Mouse (Mus musculus) limb, embryonic 14.5 days (tissue): ENCODE data around the gene Mecp2. TPM values are rescaled to one million over a fixed set of nuclear protein-coding genes. Genes with fewer than 3 reads are reported as not detected.

ENCODE experiments used
- ATAC-seq: fragments of 200-750 bp; cut with Nextera tagmentation; 2 replicates; pipeline ENCODE4 v1.8.0; 2017; ENCODE audit warnings: low read depth, moderate number of reproducible peaks, moderate TSS enrichment; ENCODE audit not compliant: low FRiP score
- DNase-seq: peaks from one replicate; pipeline ENCODE4 v3.0.0-alpha.2; 2015; ENCODE audit warnings: low spot score
- H3K27ac ChIP-seq: fragments of 300-500 bp; sonication (generic); replicated peaks from 2 replicates; pipeline ENCODE4 v1.5.1; 2014; ENCODE audit warnings: low read depth, mild to moderate bottlenecking, low read length, moderate library complexity, mixed read lengths
- H3K27me3 ChIP-seq: fragments of 300-500 bp; sonication (generic); 2 replicates; pipeline ENCODE4 v1.6.1; 2014; ENCODE audit warnings: low read length, mixed read lengths; ENCODE audit not compliant: control insufficient read depth, insufficient read depth
- H3K36me3 ChIP-seq: fragments of 300-500 bp; sonication (generic); 2 replicates; pipeline ENCODE4 v1.6.1; 2014; ENCODE audit warnings: mild to moderate bottlenecking, low read length, moderate library complexity, mixed read lengths; ENCODE audit not compliant: control insufficient read depth, insufficient read depth
- H3K4me1 ChIP-seq: fragments of 300-500 bp; sonication (generic); 2 replicates; pipeline ENCODE4 v1.6.1; 2014; ENCODE audit warnings: antibody characterized with exemption, low read length, mixed read lengths; ENCODE audit not compliant: control insufficient read depth, insufficient read depth
- H3K4me2 ChIP-seq: fragments of 300-500 bp; sonication (generic); replicated peaks from 2 replicates; pipeline ENCODE4 v1.6.1; 2014; ENCODE audit warnings: low read depth, mild to moderate bottlenecking, low read length, moderate library complexity; ENCODE audit not compliant: severe bottlenecking
- H3K4me3 ChIP-seq: fragments of 300-500 bp; sonication (generic); replicated peaks from 2 replicates; pipeline ENCODE4 v1.5.1; 2014; ENCODE audit warnings: low read length
- H3K9ac ChIP-seq: fragments of 300-500 bp; sonication (generic); 2 replicates; pipeline ENCODE4 v1.6.1; 2014; ENCODE audit warnings: mild to moderate bottlenecking, low read depth, low read length, moderate library complexity; ENCODE audit not compliant: severe bottlenecking
- H3K9me3 ChIP-seq: fragments of 300-500 bp; sonication (generic); 2 replicates; pipeline ENCODE4 v1.6.1; 2016; ENCODE audit warnings: low read length; ENCODE audit not compliant: control insufficient read depth
- POLR2A ChIP-seq: fragments of 200-500 bp; IDR thresholded peaks from 2 replicates; pipeline ENCODE4 v1.8.0; 2012; ENCODE audit warnings: inconsistent platforms, mild to moderate bottlenecking, moderate library complexity, borderline replicate concordance; ENCODE audit not compliant: insufficient read depth, insufficient read length; ENCODE audit errors: extremely low read depth
- WGBS: fragments of 180-500 bp; shearing (Covaris S2); extraction: QIAGEN DNeasy Blood & Tissue Kit; methylation state at CpG from one replicate; pipeline ENCODE4 v1.1.7; 2014; 5-methylcytosine and 5-hydroxymethylcytosine counted together
- polyA plus RNA-seq, 2 experiments: library from polyadenylated mRNA; depleted of rRNA in 1 of 2; stranded (reverse) in 1 of 2; unstranded in 1 of 2; fragments of >200 nt; fragmentation: Nextera tagmentation in 1 of 2; extraction: Ambion mirVana in 1 of 2; gene quantifications; 2 replicates each; pipeline versions ENCODE4 v1.2.1 to v1.2.3; 2012 to 2014

Gene Mecp2
- polyA plus RNA-seq, 2 experiments, result 9.0 to 12.3 TPM

DNA sequence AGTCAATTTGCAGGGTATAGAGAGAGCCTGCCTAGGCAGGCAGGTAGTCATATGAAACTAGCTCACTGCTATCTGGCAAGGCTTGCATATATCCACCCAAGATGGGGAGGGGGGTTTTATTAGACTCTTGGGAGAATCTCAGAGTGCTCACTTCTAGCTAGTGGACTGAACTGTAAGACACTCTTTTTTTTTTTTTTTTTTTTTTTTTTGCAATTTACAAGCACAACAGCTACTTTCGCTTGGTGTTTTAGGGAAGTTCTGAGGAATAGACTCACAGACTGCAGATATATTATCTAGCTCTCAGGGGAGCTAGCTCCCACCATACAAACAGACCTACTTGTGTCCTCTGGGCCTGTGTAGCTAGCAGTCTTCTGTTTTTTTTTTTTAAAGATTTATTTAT lies 120.6 kb downstream of the Mecp2 start:
- Histone ChIP-seq H3K27ac (no peak overlapping the region), H3K9me3 (no peaks in the 10 kb centered on the region), H3K27me3 (no peaks in the 10 kb centered on the region), H3K4me3 (no peak overlapping the region), H3K4me1 (no peaks in the 10 kb centered on the region), H3K4me2 (no peak overlapping the region), H3K9ac (no peak overlapping the region), H3K36me3 (peaks cover 5% of the 10 kb centered on the region; the same call in 1 of the 2 replicates)
- whole genome bisulfite sequencing, result 76% methylated on average over 1 of the region's 1 CpGs
- TF ChIP-seq POLR2A, result no peak
- DNase-seq (no peak), ATAC-seq (no peak)

DNA sequence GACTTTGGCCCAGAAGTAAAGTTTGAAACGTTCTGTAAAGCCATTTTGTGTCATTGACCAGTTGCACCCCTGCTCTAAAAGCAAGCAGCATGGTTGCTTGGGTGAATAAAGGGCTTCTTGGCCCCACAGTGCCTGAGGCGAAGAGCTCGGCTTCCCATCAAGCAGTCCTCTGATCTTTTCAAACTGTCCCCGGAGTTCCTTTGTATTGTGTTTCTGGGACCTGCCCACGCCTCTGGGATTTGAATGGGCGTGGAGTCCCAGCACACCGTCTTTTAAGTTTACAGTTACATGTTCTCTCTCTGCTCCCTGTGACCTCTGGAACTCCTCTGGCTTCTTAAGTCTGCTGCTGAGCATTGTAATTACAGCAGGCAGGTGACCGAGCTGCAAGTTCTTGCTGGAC lies 127.1 kb downstream of the Mecp2 start:
- Histone ChIP-seq H3K27me3 (no peaks in the 10 kb centered on the region), H3K4me1 (no peaks in the 10 kb centered on the region), H3K36me3 (no peaks in the 10 kb centered on the region), H3K9me3 (no peaks in the 10 kb centered on the region), H3K9ac (no peak overlapping the region), H3K27ac (no peak overlapping the region), H3K4me3 (no peak overlapping the region), H3K4me2 (no peak overlapping the region)
- no peak for TF ChIP-seq POLR2A
- 49% methylated on average over 8 of the region's 8 CpGs for WGBS
- DNase-seq (no peak), ATAC-seq (no peak)

DNA sequence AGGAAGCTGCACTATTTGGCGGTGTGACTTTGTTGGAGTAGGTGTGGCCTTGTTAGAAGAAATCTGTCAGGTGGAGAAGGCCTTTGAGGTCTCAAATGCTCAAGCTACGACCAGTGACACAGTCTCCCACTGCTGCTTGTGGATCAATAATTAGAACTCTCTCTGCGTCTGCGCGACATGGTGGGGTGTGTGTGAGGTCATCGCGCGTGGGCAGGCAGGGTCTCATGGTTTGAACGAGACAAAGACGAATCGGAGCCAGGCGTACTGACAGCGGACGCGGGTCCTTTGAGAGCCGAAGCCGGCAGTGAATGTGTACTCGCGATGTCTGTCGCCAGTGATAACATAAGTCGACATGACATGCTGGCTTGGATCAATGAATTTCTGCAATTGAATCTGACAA lies 128.8 kb downstream of the Mecp2 start:
- ATAC-seq, result no peak
- H3K4me1 ChIP-seq, result no peaks in the 10 kb centered on the region
- WGBS, result 88% methylated on average over 21 of the region's 21 CpGs
- H3K4me3 ChIP-seq, result no peak overlapping the region
- H3K27ac ChIP-seq, result no peak overlapping the region
- no peaks in the 10 kb centered on the region for H3K9me3 ChIP-seq
- H3K4me2 ChIP-seq, result no peak overlapping the region
- no peaks in the 10 kb centered on the region for H3K36me3 ChIP-seq
- no peak for DNase-seq
- H3K27me3 ChIP-seq, result no peaks in the 10 kb centered on the region
- TF ChIP-seq POLR2A, result no peak
- no peak overlapping the region for H3K9ac ChIP-seq

DNA sequence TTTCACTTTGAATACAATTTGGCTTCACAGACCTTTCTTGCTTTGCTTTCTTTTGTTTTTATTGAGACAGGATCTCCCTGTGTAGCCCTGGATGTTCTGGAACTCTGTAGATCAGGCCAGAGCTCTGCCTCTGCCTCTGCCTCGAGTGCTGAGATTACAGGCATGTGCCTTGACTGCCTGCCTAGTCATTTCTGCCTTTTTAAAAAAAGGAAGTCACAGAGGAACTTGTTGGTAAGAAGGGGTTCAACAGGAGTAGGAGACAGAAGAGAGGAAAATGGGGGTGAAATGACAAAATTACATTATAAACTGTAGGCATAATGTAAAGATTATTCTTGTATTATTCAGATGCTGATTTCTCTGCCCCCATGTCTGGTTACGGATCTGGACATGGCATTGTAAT lies 131.5 kb downstream of the Mecp2 start:
- Histone ChIP-seq H3K36me3 (no peaks in the 10 kb centered on the region), H3K27ac (no peak overlapping the region), H3K9ac (no peak overlapping the region), H3K9me3 (no peaks in the 10 kb centered on the region), H3K4me1 (no peaks in the 10 kb centered on the region), H3K4me2 (no peak overlapping the region), H3K4me3 (no peak overlapping the region), H3K27me3 (no peaks in the 10 kb centered on the region)
- no peak for TF ChIP-seq POLR2A
- no peak for ATAC-seq
- WGBS, result 59% methylated on average over 2 of the region's 2 CpGs
- DNase-seq, result no peak

DNA sequence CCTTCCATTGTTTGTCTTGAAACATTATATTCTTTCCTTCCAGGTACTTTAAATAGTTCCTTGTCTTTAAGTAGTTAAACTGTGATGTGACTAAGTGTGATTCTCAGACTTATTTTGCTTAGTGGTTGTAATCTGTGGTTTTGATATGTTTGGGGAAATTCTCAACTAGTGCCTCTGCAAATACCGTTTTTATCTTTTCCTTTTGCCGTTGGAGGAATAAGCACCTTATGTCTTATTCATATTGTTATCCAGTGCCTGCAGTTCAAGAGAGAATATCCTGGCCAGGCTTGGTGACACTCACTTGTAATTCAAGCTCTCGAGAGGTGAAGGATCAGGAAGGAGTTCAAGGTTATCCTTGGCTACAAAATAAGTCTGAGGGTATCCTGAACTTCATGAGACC lies 134.1 kb downstream of the Mecp2 start:
- Histone ChIP-seq H3K36me3 (no peaks in the 10 kb centered on the region), H3K9ac (no peak overlapping the region), H3K27ac (no peak overlapping the region), H3K4me2 (no peak overlapping the region), H3K4me3 (no peak overlapping the region), H3K27me3 (no peaks in the 10 kb centered on the region), H3K9me3 (no peaks in the 10 kb centered on the region), H3K4me1 (no peaks in the 10 kb centered on the region)
- DNase-seq, result no peak
- no peak for TF ChIP-seq POLR2A
- no peak for ATAC-seq
- 89% methylated on average over 3 of the region's 3 CpGs for WGBS
